Mouse (Mus musculus): ENCODE measurements around the gene H2-DMb1.

Gene H2-DMb1

DNA sequence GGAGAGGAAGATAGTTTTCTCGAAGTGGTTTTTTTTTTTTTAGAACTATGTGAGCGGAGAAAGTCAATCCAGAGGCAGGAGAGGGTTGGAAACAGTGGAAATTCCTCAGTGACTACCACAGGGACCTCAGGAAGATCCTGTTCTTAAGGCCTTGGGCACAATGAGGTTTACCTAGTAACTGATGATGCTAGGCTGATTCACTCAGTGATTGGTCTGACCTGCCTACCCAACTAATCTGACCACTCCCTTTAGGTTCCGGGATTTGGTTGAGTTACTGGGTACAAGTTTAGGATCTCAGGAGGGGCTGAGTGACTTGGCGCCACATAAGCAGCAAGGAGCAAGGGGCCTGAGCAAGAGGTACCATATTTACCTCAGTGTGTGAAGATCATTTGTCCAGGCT is at the start of gene H2-DMb1:
Gene H2-DMb1, plus strand, starts transcription at position 150 of the 400 bp plus-strand sequence.
- no peak for DNase-seq

DNA sequence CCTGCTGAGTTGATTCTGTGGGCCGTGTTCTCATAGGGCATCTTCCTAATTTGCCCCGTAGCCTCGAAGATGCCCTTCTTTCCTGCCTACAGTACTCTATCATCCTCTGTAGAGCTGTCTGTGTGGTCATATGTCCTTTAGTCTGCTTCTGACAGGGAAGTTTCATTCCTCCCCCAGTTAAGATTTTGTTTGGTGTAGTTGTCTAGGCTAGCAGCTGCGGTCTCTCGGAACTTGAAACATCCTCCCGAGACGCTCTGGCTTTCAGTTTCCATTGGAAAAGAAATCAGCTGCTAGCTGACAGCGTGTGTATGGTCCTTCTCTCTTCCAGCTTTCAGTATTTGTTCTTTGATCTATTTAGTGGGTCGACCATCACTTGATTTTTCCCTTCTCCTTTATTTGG is 48.1 kb upstream of the H2-DMb1 start:
- DNase-seq = no peak

DNA sequence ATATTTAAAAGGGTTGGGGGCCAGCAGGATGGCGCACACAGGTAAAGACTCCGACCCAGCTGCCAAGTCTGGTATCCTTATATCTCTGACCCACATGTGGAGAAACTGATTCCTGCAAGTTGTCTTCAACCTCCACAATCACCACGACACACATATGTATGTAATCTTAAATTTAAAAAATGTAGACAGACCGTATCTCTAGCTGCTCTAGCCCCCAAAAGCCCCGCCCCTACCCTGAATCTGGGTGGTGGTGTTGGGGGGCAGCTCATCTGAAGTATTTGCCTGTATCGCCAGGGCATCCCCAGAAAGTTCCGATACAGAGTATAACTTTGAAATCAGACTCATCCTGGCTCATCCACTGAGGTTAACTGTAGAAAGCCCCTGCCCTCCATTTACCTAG is 46.3 kb upstream of the H2-DMb1 start:
- DNase-seq = no peak

DNA sequence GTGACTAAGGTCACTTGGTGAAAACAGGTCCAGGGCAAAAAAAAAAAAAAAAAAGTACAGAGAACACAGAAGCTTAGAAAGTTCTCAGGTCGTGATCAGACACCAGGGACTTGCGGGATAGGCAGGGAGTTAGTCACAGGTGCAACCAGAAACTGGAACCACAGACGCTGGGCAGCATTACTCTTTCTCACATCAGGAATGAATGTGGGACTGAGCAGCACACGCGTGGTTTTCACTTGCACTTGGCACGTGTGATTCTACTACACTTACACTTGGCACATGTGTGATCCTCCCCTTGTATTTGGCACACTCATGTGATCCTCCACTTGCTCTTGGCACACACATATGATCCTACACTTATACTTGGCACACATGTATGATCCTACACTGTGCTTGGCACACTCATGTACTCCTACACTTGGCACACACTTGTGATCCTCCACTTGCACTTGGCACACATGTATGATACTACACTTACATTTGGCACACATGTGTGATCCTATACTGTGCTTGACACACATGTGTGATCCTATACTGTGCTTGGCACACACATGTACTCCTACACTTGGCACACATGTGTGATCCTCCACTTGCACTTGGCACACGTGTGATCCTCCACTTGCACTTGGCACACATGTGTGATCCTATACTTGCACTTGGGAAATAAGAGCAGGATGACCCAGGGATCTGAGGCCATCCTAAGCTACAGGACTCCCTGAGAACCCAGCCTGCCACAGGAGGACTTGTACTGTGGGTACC is 45.6 kb upstream of the H2-DMb1 start:
- no peak for DNase-seq

DNA sequence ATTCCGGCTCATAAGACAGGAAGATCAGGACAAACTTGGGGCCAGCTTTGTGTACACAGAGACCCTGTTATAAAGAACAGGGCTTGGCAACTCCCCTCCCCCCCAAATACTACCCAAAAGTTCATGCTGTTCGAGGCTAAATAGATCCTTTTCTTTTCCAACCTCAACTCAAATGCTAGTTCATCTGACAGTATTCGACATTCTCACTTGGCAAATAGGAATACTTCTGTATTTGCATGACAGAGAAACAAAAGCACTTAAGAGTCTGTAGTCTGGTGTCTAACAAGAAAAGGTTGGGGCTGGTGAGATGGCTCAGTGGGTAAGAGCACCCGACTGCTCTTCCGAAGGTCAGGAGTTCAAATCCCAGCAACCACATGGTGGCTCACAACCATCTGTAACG is 44.4 kb upstream of the H2-DMb1 start:
- no peak for DNase-seq

DNA sequence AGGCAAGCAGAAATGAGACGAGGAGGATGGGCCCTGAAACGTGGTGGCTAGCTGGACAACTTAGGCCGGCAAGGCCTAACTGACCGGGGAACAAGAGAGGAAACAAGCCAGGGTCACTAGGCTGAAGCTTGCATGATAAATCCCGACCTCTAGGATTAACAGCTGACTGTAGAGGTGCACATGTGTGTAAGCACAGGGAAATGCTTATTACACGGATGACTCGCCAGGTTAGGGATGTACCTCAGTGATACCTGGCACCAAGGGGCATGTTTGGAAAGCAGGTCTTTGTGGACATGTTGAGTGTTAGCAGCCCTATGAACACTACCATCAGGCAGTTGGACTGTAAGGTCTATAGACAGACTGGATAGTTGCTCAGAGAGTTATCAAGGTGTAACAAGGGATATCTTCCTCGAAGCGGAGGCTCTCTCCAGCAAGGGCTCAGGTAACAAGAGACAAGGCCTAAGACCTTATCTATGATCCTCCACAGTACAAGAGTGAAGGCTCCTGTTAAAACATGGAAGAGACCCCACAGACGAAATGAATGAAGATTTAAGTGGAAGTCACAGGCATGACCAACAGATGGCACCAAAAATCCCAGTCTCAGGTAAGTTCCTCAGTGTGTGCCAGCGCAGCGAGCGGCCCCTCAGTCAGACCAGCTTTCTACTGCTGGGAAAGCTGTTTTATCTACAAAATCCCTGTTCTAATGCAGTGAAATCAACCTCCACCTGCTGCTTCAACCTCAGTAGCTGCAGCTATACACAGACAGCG is 43.6 kb upstream of the H2-DMb1 start:
- DNase-seq = peak; percentile 57

DNA sequence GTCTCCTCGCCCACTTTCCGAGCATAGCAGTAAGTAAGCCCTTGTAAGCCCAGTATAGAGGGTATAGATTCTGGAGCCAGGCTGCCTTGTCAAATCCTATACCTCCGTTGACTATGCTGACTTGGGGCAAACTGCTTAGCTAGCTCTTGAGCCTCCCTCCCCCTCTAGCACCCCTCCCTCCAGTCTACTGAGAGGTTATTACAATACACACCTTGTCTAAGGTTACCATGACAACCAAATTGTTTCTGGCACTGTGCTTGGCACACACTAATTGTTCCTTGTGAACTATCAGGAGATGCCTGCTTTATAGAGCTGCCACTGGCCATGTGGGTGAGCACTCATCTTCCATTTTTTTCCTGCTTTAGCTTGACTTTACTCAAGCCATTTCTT is 43.1 kb upstream of the H2-DMb1 start:
- DNase-seq = no peak

DNA sequence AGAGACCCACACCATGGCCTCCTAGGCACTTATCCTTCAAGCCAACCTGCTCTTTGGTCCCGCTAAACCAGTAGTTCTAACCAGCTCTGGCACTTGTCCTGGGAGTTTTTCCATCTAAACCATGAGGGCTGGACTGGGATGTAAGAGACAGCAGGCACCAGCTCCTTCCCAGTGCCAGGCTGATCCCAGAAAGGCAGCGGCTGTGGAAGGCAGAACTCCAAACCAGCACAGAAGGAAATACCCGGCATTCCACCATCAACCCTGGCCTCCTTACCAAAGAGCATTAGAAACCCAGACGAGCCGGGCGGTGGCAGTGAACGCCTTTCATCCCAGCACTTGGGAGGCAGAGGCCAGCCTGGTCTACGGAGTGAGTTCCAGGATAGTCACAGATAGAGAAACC is 42.6 kb upstream of the H2-DMb1 start:
- no peak for DNase-seq

DNA sequence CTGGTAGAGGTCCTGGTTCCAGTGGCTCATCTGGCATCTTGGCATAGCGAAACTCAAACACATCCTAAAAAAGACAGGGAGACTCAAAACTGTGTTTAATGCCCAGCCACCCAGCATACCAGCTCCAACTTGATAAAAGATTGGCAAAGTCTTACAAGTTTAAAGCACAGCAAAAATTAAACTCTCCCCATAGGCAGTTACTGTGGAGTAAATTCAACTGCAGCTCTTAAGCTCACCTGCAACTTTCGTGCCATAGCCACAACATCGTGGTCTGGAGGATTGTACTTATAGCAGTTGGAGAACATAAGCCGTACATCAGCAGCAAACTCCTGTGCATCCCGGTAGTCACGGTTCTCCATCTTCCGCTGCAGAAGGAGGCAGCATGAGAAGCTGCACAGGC is 38.8 kb upstream of the H2-DMb1 start:
- DNase-seq = no peak

DNA sequence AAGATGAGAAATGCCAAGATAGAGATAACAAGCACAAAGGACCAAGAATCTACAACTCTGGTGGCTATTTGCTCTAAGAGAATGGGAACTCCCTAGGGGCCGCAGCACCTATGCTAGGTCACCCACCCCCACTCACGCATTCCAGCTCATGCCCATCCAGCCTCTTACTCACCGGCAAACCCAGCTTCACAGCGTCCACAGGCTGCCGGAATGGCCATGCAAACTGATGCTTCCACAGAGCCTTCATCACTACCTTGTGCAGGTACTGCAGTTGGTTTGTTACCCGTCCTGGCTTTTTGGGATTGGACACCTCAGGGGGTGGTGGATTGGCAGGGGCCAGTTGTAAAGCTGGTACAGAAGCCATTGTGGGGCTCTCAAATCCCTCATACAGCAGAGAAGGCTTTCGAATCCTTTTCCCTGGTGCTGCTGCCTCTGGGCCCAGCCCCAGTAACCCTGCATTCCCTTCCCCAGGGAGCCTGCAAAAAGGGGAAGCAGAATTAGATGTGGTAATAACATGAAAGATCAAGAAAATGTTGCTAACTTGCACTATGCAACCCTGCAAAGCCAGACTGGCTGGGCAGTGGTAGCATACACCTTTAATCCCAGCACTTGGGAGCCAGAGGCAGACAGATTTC is 36.0 kb upstream of the H2-DMb1 start:
- DNase-seq = no peak

DNA sequence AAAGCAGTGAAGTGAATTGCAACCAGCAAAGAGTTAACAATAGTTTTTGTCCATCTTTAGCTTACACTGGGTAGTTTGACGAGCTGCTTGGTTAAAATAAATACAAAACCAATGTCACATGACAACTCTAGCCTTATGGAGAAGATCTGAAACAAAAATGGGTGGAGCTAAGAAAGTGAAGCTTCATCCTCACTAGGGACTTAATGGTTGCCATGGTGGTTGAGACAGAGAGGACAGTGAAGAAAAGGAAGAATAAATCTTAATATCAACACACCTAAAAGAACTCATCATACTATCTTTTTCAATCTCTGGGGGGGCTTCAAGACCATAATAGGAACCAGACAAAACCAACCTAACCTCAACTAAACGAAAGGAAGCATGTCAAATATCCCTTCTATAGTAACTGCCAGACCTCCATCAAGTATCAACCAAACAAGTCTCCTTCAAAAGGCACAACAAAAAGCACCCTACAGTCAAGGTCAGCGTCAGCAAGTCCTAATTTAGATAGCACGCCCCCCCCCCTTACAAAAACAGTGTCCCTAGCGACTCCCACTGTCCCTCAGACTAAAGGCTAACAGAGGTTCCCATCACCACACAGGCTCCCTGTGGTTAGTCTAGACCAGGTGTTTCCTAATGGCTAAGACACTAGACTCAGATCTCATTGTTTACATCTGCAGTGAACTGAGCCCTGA is 35.3 kb upstream of the H2-DMb1 start:
- no peak for DNase-seq

DNA sequence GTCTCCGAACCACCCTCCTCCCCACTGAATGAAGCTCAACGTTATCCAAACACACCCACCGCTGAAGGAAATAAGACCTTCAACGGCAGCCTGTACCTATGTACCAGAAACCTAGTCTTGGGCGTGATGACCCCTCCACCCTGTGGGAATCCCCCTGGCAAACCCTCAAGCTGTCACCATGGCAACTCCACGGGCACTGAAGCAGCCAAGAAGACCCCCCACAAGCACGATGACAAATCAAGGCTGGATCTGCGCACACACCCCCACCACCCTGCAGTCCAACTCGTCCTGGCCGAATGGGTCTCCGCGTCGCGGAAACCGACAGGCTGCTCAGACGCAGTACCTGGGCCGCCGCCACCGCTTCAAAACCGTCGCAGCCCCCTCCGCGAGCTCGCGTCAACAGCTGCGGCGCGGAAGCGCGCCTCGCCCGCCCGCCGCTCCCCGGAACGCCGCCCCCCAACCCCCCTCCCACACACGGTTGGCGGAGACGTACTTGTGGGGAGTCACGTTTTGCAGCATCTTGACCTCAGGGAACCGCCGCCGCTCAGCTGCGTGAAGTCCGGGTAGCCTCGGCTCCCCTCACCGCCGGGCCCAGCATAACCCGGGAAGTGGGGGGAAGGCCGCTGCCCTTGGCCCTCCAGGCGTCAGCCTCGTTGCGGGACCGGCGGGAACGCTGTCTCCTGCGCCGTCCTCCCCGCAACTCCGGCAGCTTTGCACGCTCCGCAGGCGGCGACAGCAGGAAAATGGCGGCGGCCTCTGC is 34.6 kb upstream of the H2-DMb1 start:
- DNase-seq = peak; percentile 85

DNA sequence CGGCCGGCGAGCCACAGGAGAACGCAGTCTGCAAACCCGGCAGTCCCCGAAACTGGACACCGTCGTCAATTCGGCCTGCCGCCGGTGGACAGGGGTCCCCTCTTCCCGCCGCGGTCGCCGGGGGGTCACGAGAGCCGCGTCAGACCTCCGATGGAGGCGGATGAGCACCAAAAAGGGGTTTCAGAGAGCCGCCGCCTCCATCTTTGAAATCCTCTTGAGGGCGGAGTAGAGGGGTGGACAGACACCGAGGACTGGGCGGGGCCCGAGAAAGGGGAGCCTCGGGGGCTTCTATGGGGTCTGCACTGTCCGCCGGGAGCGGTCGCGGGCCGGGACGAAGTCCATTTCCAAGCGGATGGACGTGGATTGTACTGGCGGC is 34.0 kb upstream of the H2-DMb1 start:
- DNase-seq = no peak

DNA sequence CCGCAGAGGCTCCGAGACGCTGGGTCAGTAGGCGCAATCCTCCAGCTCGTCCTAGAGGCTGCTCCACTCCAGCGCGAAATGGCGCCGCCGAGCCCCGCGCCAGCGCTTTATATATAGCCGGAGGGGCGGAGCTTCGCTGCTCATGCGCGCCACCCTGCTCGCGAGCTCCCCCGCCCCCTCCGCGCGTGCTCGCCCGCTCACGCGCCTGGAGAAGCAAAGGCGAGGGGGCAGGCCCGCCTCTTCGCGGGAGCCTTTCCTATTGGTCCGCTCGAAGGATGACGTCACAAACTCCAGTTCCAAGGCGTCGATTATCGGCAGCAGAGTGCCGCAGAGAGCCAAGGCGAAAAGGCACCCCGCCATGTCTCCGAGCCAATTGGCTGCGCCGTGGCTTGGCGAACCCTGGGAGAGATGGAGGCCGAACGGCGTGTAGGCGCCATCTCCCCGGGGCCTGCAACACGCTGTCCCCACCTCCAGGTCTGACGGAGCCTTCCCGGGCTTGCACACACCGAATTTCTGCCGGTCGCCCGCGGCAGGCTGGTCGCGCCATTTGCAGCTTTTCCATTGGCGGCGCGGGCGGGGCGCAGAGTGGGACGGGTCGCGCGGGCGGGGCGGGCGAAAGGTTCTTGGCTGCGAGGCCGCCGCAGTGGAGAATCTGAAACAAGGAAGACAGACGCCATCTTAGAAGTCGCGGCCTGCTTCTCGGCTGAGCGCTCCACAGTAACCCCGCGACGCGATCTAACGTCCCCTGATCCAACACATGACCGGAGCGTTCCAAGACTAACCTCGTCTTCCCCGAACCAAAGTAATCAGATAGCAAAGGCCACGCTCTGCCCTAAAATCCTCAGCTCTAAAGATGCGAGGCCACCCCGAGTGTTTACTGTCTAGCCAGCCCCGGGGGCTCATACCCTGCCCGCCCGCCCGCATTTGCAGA is 33.4 kb upstream of the H2-DMb1 start, which contains the start of gene H2-DMa:
Gene H2-DMa, plus strand, starts transcription at position 293 of the 931 bp plus-strand sequence.
- DNase-seq = peak; percentile 99

DNA sequence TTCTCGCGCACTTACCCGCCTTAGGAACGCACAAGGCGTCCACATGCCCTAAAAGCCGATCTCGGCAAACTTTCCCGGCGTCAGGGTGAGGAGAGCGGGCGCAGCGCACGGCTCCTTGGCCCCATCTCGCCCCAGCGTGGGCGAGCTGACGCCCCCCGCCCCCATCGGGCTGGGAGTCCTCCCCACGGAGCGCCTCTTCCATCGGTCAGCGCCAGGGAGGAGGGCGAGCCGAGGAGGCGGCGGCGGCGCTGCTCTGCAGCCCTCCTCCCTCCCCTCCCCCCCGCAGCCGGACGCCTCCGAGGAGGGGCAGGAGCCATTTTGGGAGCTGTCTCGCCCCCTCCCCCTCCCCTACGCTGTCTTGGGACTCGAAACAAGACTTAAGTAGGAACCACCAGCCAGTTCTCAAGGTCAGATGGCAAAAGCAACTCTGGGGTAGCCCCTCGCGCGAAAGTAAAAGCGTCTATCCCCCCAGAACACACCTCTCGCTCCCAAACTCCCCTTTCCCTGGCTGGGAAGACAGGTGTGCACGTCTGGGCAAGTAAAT is 32.6 kb upstream of the H2-DMb1 start:
- DNase-seq = peak; percentile 89

DNA sequence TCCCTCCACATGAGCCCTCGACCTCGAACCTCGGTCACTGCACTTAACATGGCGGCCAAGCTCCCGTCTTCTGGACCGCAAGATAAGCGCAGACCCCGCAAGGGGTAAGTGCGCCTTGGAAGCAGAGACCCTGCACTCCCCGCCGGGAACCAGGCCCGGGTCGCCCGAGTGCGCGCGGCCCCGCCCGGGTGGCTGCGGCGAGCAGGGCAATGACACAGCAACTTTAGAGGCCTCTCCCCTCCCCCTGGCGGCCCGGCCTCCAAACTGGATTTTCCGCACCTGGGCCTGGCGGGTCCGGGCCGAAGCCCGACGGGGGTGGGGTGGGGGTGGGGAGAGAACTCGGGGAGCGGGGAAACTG is 32.1 kb upstream of the H2-DMb1 start:
- peak; percentile 90 for DNase-seq

DNA sequence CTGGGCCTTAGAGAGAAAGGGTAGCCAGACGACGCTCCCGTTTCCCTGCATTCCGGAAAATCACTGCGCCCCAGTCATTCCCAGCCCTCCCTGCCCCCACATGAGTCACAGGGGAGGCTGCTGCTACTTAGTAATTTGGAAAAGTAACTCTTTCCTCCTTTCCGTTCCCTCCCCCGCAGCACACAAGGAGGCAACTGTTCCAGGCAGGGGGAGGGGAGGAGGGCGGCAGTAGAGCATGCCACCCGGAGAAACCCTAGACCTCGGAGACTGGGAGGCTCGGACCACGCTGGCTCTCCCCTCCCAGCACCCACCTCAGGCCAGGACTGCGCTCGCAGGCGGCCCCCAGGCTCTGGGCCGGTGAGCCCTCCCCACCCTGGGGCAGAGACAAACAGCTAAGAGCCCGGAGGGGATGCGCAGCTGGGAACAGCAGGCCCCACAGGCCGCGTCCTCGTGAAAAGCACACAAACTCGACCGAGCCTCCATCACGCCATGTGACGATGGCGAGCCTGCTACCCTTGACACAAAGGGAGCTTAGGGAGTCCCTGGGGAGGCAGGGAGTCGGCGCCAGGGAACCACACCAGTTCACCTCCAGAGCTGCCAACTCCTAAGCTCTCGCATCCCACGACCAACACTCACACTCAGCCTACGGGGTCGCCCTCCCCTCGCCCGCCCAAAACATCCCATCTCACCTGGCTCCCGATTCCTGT is 31.5 kb upstream of the H2-DMb1 start:
- peak; percentile 66 for DNase-seq

DNA sequence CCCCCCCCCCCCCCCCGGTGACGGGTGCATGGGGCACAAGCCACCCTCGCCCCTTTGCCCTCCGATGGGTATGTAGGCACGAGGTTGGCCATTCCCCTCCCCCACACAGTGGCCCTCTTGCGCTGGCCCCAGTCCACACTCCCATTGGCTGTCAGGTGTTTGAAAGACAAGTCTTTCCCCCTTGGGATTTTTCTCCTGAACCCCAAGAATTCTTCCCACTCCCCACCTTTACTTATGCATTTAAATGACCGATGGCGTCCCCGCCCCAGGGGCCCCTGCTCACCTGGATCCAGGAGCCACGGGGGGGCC is 31.0 kb upstream of the H2-DMb1 start:
- DNase-seq = no peak

DNA sequence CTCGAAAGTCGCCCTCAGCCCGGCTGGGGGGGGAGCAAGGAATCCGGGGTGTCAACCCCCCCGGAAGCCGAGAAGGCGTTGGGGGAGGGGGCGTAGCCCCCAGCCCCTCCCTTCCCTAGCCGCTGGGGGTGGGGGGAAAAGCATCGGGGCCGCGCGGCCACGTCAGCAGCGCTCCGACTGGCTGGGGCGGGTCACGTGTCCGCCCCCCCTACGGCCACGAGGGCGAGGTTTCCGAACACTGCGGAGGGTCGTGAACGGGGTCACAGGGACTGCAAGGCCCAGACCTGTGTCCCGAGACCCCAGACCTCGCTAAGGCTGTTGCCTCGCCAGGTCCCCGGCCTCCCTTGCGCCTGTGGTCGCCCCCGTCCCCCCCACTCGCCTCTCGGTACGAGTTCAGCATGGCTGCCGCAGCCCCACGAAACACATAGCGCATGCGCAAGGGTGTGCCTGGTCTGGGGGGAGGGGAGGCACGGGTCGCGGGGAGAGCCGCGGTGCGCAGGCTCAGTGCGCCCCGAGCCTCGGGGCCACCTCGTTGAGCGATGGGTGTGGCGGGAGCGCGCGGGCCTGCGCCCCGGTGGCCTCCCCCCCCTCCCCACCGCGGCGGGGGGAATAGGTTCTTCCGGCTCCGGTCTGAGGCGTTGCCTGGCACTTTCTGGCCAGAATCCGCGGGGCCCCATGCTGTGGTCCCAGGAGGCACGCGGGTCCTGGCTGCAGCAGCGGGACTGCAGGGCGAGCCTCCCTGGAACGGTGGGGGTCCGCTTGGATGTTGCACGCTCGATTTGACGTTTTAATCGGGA is 30.5 kb upstream of the H2-DMb1 start, which contains the start of gene Brd2:
Gene Brd2, minus strand, starts transcription at position 447 of the 797 bp plus-strand sequence.
- DNase-seq = peak; percentile 99

DNA sequence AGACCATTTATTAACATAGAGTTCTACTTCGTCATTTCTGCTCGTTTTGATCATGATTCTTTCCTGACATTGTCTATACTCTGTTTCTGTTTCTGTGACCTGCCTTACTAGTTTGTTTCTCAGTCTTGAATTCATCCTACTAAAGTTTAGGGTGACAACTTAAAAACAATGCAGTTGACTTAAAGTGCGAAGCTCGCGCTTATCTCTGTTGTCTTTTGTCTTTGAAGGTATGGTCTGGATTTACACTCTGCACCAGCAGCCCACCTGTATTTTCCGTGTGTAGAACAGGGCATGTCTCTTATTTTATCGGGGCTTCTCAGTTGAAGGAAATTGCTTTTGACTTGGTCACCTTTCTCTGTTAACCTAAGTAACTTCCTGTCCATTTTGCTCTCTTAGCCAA is 29.8 kb upstream of the H2-DMb1 start:
- no peak for DNase-seq
